ENCODE assay signal across 11 mouse cellular contexts in the genomic region with DNA sequence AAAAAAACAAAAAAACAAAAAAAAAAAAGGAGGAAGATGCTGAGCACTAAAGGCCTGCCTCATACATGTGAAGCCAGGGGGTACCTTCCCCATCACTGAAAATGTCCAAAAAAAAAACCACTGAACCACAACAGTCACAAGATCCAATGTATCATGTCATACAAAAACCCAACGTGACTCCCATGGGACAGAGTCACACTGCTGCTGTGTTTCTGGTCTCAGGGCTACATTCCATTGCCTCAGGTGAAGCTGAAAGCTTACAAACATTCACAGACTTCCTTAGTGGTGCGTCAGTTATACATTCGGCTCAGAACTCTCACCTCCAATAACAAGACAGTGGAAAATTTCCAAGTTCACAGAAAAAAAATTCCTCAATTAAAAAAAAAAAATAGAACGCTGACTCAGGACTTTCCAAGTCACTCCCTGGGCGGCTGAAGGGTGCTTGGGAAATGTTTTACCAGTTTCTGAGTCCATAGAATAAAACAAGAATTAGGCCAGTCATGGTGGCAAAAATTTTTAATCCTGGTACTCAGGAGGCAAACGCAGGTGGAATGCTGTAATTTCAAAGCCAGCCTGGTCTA.
"Had no signal": no experiment of that assay in that cellular context is flagged by ENCODE, and none has a peak within 500 bp of the region (broad histone marks: within the 10 kb centered on the region; RNA-seq: fewer than 3 reads in every experiment).

No protein-coding gene starts in this region.

- ATAC-seq: liver, postnatal 0 days; midbrain, embryonic 13.5 days had no signal

- H3K4me3 ChIP-seq: left cerebral cortex, adult 2 months; limb, embryonic 12.5 days; liver, embryonic 13.5 days; lung, embryonic 15.5 days; midbrain, embryonic 13.5 days; myocyte had no signal

- DNase-seq: liver; liver, embryonic 13.5 days; liver, postnatal 0 days; thymus, adult 18-20 months; thymus, postnatal 14 days had no signal

- H3K27me3 ChIP-seq: limb, embryonic 12.5 days; liver, embryonic 13.5 days; lung, embryonic 15.5 days; midbrain, embryonic 13.5 days had no signal

- H3K9ac ChIP-seq: limb, embryonic 12.5 days; liver, embryonic 13.5 days; liver, postnatal 0 days; lung, embryonic 15.5 days; midbrain, embryonic 13.5 days had no signal

- H3K4me2 ChIP-seq: limb, embryonic 12.5 days; liver, embryonic 13.5 days; lung, embryonic 15.5 days; midbrain, embryonic 13.5 days had no signal

- H3K27ac ChIP-seq: kidney, postnatal 0 days; left cerebral cortex, adult 2 months; limb, embryonic 12.5 days; liver, embryonic 13.5 days; lung, embryonic 15.5 days; midbrain, embryonic 13.5 days had no signal

- H3K9me3 ChIP-seq: limb, embryonic 12.5 days; liver, embryonic 13.5 days; lung, embryonic 15.5 days; midbrain, embryonic 13.5 days had no signal
